Mouse (Mus musculus) brain, embryonic 14.5 days (tissue): Measurements from ENCODE around the gene Wipf2.

ENCODE experiments used
- CTCF ChIP-seq: fragments of 200-500 bp; IDR thresholded peaks from 2 replicates; pipeline ENCODE4 v1.5.1; 2012; ENCODE audit warnings: inconsistent platforms, mild to moderate bottlenecking, moderate library complexity, borderline replicate concordance; ENCODE audit not compliant: insufficient read depth, insufficient read length; ENCODE audit errors: extremely low read depth
- POLR2A ChIP-seq: fragments of 200-500 bp; IDR thresholded peaks from 2 replicates; pipeline ENCODE4 v1.6.1; 2012; ENCODE audit warnings: mild to moderate bottlenecking, inconsistent platforms, borderline replicate concordance; ENCODE audit not compliant: poor library complexity, insufficient read depth, insufficient read length, severe bottlenecking; ENCODE audit errors: extremely low read depth

DNA sequence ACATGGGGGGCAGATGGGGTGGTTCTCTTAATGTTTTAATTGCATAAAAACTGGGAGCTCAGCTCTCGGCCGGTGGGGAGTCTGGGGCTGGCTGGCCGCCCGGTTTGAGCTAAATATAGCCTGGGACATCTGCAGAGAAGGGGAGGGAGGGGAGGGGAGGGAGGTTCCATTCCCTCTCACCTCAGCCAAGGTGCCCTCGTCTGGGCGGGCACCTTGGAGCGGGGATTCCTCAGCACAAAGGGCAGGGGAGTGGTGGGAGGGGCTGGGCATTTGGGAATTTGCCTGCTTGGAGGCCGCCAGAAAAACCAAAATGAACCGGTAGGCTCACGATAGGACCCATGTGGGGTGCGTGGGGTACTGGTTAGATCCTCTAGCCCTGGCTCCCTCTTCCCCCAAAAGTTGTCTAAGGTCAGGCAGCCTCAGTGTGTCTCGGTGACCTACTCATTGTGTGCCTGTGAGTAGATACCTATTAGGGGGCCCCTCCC, 77.9 kb downstream of the Wipf2 start:
- TF ChIP-seq CTCF (no peak), POLR2A (no peak)
